Mouse (Mus musculus) ES-Bruce4 (cell line): Measurements from ENCODE around the gene Mdn1. TPM values are rescaled to one million over a fixed set of nuclear protein-coding genes. Genes with fewer than 3 reads are reported as not detected.

Experiments
- H3K27ac ChIP-seq: 2 replicates; pipeline ENCODE4 v1.5.1; 2012; ENCODE audit warnings: low read length, inconsistent platforms; ENCODE audit not compliant: insufficient read depth
- H3K27me3 ChIP-seq: 2 replicates; pipeline ENCODE4 v1.6.1; 2012; ENCODE audit warnings: mild to moderate bottlenecking, low read length, inconsistent platforms; ENCODE audit not compliant: control insufficient read depth, poor library complexity, insufficient read depth, severe bottlenecking
- H3K36me3 ChIP-seq: 2 replicates; pipeline ENCODE4 v1.6.1; 2012; ENCODE audit warnings: inconsistent platforms, mild to moderate bottlenecking, low read length, moderate library complexity; ENCODE audit not compliant: control insufficient read depth, poor library complexity, insufficient read depth, severe bottlenecking
- H3K4me1 ChIP-seq: one replicate; pipeline ENCODE4 v1.8.1; 2011; ENCODE audit warnings: low read length; ENCODE audit not compliant: control insufficient read depth, insufficient read depth
- H3K4me3 ChIP-seq: 2 replicates; pipeline ENCODE4 v1.5.1; 2011; ENCODE audit warnings: low read depth, mild to moderate bottlenecking, low read length
- H3K9ac ChIP-seq: 2 replicates; pipeline ENCODE4 v1.6.1; 2012; ENCODE audit warnings: low read depth, mild to moderate bottlenecking, inconsistent platforms; ENCODE audit not compliant: poor library complexity, severe bottlenecking
- H3K9me3 ChIP-seq: replicated peaks from 2 replicates; pipeline ENCODE4 v1.6.1; 2012; ENCODE audit warnings: mild to moderate bottlenecking, low read length, inconsistent platforms; ENCODE audit not compliant: control insufficient read depth, poor library complexity, insufficient read depth, severe bottlenecking
- CTCF ChIP-seq: IDR thresholded peaks from one replicate; pipeline ENCODE4 v1.8.1; 2011; ENCODE audit warnings: low read depth, low read length
- EP300 ChIP-seq: IDR thresholded peaks from 2 replicates; pipeline ENCODE4 v1.6.1; 2011; ENCODE audit warnings: low read depth, low read length; ENCODE audit not compliant: insufficient read depth
- POLR2A ChIP-seq: IDR thresholded peaks from one replicate; pipeline ENCODE4 v1.8.1; 2011; ENCODE audit warnings: low read length; ENCODE audit not compliant: insufficient read depth
- polyA plus RNA-seq: library from polyadenylated mRNA; stranded (reverse); fragments of >200 nt; gene quantifications from 2 replicates; pipeline ENCODE4 v1.2.4, GENCODE M21; 2011; ENCODE audit warnings: low read depth; ENCODE audit not compliant: missing spikeins, insufficient read depth, insufficient read length

Gene Mdn1
- polyA plus RNA-seq, 1 experiment = 119 TPM

GRCm38 (mm10) chr4:32768046-32768445 is 111.1 kb downstream of the Mdn1 start:
- Histone ChIP-seq H3K9ac (no peak overlapping the region), H3K4me1 (no peaks in the 10 kb centered on the region), H3K27me3 (no peaks in the 10 kb centered on the region), H3K27ac (no peak overlapping the region), H3K36me3 (peaks cover 67% of the 10 kb centered on the region), H3K9me3 (no peaks in the 10 kb centered on the region), H3K4me3 (no peak overlapping the region)
- no peak for TF ChIP-seq POLR2A
- no peak for TF ChIP-seq EP300
- no peak for TF ChIP-seq CTCF

DNA sequence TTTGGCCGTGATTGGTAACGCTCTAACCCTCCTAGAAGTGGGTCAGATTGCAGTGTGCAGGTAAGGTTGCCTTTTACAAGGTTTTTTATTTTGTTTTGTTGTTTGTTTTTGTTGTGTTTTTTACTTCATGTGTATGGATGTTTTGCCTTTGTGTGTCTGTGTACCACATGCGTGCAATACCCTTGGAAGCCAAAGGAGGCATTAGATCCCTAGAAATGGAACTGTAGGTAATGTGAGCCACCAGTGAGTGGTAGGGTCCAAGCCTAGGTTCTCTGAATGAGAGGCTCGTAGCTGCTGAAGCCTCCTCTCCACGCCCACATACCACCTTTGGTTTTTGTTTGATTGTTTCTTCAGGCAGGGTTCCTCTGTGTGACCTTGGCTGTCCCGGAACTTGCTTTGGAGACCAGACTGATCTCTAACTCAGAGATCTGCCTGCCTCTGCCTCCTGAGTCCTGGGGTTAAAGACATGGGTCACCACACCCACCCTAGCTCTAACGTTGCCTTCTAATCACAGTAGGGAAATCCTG is 113.4 kb downstream of the Mdn1 start:
- H3K27me3 ChIP-seq = no peaks in the 10 kb centered on the region
- no peak overlapping the region for H3K4me3 ChIP-seq
- peaks cover 68% of the 10 kb centered on the region for H3K36me3 ChIP-seq
- H3K9me3 ChIP-seq = no peaks in the 10 kb centered on the region
- H3K4me1 ChIP-seq = no peaks in the 10 kb centered on the region
- no peak overlapping the region for H3K9ac ChIP-seq
- TF ChIP-seq POLR2A = no peak
- peak; percentile 2 for TF ChIP-seq CTCF
- H3K27ac ChIP-seq = no peak overlapping the region

DNA sequence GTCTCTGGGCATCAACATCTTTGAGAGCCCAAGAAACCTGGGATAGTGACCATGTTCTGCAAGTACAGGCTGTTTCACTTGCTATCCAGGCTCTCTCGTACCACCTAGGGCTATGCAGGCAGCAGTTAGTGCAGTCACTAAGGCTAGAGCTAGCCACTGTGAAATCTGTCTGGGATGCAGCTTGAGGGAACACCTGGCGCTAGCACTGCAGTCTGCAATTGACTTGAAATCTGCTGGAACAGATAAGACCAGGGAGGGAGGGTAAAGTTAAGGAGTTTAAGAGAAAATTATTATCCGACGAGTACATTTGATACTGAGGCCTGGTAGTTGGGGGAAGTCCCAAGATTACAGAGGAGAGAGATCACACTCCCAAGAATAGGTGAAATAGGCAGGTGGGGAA is 123.1 kb downstream of the Mdn1 start:
- Histone ChIP-seq H3K27me3 (no peaks in the 10 kb centered on the region), H3K4me3 (no peak overlapping the region), H3K27ac (no peak overlapping the region), H3K36me3 (peaks cover 16% of the 10 kb centered on the region), H3K9ac (no peak overlapping the region), H3K9me3 (peaks cover 24% of the 10 kb centered on the region), H3K4me1 (no peaks in the 10 kb centered on the region)
- TF ChIP-seq POLR2A = no peak
- no peak for TF ChIP-seq CTCF
- TF ChIP-seq EP300 = no peak

DNA sequence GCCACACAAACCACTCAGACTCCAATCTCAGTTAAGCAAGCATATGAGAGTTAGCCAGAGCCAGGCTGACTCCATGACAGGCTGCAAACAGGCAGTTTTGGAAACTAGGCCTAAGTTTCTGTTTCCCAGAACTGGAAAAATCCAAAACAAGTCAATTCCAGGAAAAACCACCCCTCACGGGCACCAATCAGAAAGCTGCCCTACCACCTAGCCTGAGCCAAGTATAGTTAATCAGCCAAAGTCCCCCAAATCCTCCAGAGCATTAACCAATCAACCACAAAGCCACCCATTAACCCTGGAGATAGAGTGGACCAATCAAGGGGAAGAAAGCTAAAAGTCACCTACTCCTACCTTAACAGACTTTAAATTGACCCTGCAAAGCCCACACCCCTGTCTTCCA is 130.2 kb downstream of the Mdn1 start:
- Histone ChIP-seq H3K27me3 (no peaks in the 10 kb centered on the region), H3K27ac (no peak overlapping the region), H3K9ac (no peak overlapping the region), H3K36me3 (no peaks in the 10 kb centered on the region), H3K4me1 (no peaks in the 10 kb centered on the region), H3K9me3 (peaks cover 7% of the 10 kb centered on the region), H3K4me3 (no peak overlapping the region)
- TF ChIP-seq CTCF (no peak), EP300 (no peak), POLR2A (no peak)

DNA sequence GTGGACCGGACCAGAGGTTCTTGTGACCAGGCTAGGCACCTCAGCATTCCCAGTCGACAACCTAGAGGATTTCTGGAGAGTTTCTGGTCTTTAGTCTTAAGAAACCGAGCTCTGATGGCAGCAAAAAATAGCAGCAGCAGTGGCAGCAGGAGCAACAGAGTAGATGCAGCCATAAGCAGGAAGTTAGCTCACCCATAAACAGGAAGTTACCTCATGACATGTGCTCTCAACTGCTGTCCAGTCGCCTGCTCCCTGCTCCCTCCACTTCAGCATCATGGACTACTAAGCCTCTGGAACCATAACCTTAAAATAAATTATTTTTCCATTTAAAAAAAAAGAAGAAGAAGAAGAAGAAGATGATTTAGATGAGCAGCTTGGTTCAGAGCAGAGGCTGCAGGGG is 132.1 kb downstream of the Mdn1 start:
- Histone ChIP-seq H3K9me3 (peaks cover 5% of the 10 kb centered on the region; the same call in 1 of the 2 replicates), H3K4me3 (no peak overlapping the region), H3K4me1 (no peaks in the 10 kb centered on the region), H3K36me3 (no peaks in the 10 kb centered on the region), H3K27me3 (no peaks in the 10 kb centered on the region), H3K9ac (no peak overlapping the region), H3K27ac (no peak overlapping the region)
- no peak for TF ChIP-seq EP300
- no peak for TF ChIP-seq POLR2A
- TF ChIP-seq CTCF = no peak

GRCm38 (mm10) chr4:32798976-32799375 is 142.1 kb downstream of the Mdn1 start:
- Histone ChIP-seq H3K36me3 (no peaks in the 10 kb centered on the region), H3K27ac (no peak overlapping the region), H3K9ac (no peak overlapping the region), H3K9me3 (no peaks in the 10 kb centered on the region), H3K4me3 (no peak overlapping the region), H3K27me3 (no peaks in the 10 kb centered on the region), H3K4me1 (no peaks in the 10 kb centered on the region)
- TF ChIP-seq EP300 (no peak), POLR2A (no peak), CTCF (no peak)
